Mouse (Mus musculus) erythroblast, embryonic 14.5 days (primary cell): ENCODE results near the gene Csf2rb2. TPM values are rescaled to one million over a fixed set of nuclear protein-coding genes. Genes with fewer than 3 reads are reported as not detected.
"Not testable (repeated sequence)": the region's sequence is repeated elsewhere in the genome, so short reads cannot be mapped to it uniquely, and the experiment has no call there.

Experiments
- H3K27me3 ChIP-seq: 2 replicates; pipeline ENCODE4 v1.6.1; 2012; ENCODE audit warnings: inconsistent platforms; ENCODE audit not compliant: control insufficient read depth
- H3K36me3 ChIP-seq: 2 replicates; pipeline ENCODE4 v1.6.1; 2012; ENCODE audit warnings: mild to moderate bottlenecking, inconsistent platforms; ENCODE audit not compliant: control insufficient read depth
- H3K4me1 ChIP-seq: 2 replicates; pipeline ENCODE4 v1.6.1; 2012; ENCODE audit warnings: inconsistent platforms; ENCODE audit not compliant: control insufficient read depth
- H3K4me3 ChIP-seq: replicated peaks from 2 replicates; pipeline ENCODE3; 2012; ENCODE audit warnings: moderate library complexity, mild to moderate bottlenecking, inconsistent platforms
- H3K9me3 ChIP-seq: 2 replicates; pipeline ENCODE4 v1.6.1; 2012; ENCODE audit warnings: low read length, inconsistent platforms, mixed read lengths; ENCODE audit not compliant: control insufficient read depth
- GATA1 ChIP-seq: IDR thresholded peaks from 2 replicates; pipeline ENCODE4 v1.6.1; 2012; ENCODE audit warnings: low read length, inconsistent platforms, mixed read lengths
- TAL1 ChIP-seq: IDR thresholded peaks from 3 replicates; pipeline ENCODE4 v1.6.1; 2012; ENCODE audit warnings: low read length, inconsistent platforms, mixed read lengths
- polyA plus RNA-seq: library from polyadenylated mRNA; stranded (reverse); fragments of >175 nt; gene quantifications from 2 replicates; pipeline ENCODE4 v1.2.3, GENCODE M21; 2012

Gene Csf2rb2
- polyA plus RNA-seq, 1 experiment, result 0.19 TPM

DNA sequence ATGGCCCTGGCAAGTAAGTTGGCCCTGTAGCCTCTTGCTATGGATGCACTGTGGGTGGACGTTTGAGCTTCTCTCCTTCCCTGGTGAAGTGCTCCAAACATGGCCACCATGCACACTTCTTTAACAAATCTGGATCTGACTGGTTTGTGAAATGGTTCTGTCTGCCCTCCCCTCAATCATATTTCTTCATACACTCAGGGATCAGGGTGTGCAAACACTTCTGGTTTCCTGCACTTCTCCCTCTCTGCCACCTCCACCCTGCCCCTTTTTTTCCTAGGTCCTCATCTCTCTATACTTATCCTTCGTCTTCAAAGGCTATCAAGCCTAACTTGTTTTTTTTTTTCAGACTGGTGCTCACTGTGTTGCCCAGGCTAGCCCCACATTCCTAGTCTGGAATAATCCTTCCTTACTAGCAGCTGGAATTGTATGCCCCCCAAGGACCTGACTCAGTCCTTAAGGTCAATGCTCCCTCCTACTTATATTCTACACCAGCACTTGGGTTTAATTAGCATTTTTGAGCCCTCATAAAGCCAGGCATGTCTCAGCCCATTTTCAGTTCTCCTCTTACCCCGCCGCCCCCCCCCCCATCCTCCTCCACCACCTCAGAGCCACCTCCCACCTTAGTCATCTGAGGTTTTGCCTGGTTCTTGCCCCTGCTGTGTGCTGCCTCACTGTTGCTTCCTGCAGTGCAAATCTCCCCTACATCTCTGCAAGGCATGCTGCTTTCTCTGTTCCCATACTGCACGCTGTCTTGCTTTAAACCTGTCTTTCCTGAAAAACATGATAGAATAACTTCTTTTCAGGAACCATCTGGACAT, 26.2 kb upstream of the Csf2rb2 start:
- no peak overlapping the region for H3K4me3 ChIP-seq
- peaks cover 2% of the 10 kb centered on the region for H3K4me1 ChIP-seq
- H3K27me3 ChIP-seq, result no peaks in the 10 kb centered on the region
- no peaks in the 10 kb centered on the region for H3K9me3 ChIP-seq
- no peak for TF ChIP-seq TAL1
- no peak for TF ChIP-seq GATA1
- no peaks in the 10 kb centered on the region for H3K36me3 ChIP-seq

DNA sequence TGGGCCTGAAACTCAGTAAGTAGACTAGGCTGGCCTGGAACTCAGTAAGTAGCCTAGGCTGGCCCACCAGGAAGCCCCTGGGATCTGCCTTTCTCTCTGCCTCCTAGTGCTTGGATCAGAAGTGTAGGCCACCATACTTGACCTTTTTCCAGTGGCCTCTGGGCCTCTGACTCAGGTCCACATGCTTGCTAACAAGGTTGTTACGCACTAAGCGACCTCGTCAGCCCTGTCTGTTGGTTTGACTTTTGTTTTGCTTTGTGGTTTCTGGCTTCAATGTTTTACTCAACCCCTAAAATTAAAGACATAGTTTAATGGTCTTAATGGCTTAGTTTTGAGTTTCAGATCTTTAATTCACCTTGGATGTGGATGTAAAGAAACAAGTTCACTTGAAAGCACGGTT, 25.2 kb upstream of the Csf2rb2 start:
- Histone ChIP-seq H3K9me3 (no peaks in the 10 kb centered on the region), H3K4me3 (no peak overlapping the region), H3K27me3 (peaks cover under 1% of the 10 kb centered on the region), H3K36me3 (no peaks in the 10 kb centered on the region), H3K4me1 (peaks cover 2% of the 10 kb centered on the region)
- TF ChIP-seq GATA1, result no peak

DNA sequence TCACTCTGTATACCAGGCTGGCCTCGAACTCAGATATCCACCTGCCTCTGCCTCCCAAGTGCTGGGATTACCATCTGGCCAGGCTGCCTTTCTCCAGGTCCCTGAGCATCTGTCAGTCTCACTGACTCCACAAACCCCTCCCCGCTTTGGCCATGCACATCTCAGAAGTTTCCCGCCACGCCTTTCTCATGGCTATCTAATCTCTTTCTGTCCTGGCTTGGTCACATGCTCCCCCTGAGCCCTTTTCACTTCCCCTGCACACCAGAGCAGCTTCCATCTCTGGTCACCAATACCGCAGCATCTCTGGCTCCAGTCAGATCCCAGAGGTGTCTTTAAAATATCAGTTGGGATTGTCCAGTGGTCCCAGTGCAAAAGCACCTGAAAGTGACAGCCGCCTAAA, 24.5 kb upstream of the Csf2rb2 start:
- H3K4me1 ChIP-seq, H3K9me3 ChIP-seq, H3K36me3 ChIP-seq, H3K4me3 ChIP-seq, H3K27me3 ChIP-seq: not testable (repeated sequence)

DNA sequence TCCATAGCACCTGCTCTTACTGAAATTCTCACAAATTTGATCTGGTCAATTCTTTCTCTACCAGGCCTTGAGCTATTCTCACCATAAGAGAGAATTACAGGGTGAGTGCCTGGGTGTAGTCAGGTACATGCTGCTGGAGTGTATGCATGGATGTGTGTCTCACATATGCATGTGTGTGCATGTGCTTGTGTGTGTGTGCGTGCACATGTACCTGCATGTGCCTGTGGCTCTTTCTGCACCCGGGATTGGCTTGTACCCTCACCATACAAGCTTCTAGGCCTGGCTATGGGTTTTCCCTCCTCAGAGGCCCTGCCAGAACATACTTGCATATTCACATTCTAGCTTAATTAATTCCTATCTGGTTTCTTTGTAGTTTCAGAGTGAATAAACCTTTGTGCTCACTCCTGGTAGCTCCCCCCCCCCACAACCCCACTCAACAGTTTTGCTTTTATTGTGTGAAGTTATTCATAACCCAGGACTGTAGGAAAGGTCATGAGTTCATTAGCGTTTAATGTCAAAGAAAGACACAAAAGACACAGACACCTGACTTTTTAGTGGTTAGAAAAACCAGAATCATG, 23.1 kb upstream of the Csf2rb2 start:
- Histone ChIP-seq H3K9me3 (no peaks in the 10 kb centered on the region), H3K27me3 (peaks cover 3% of the 10 kb centered on the region), H3K4me1 (peaks cover 2% of the 10 kb centered on the region), H3K4me3 (no peak overlapping the region), H3K36me3 (no peaks in the 10 kb centered on the region)
- TF ChIP-seq TAL1, result no peak
- TF ChIP-seq GATA1, result no peak

DNA sequence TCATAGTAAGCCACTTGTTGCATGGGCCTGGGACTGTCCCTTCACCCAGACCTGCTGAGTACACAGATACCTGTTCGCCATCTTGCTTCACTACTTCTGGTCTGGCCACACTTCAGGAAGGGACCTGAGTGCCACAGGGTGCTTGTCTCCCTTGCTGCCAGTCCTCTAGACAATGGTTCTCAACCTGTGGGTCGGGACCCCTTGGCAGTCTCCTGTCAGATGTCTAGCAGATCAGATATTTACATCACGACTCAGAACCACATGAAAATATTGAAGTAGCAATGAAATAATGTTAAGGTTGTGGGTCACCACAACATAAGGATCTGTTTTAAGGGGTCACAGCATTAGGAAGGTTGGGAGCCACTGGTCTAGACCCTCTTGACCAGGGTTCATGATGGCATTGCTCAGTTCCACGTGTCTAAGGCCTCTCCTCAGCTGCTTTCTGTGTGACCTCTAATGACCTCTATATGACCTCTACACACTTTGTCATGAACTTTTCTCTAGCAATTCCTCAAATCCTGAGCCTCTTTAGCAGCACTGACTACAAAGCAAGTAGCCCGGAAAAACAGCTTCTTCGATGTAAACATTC, 22.3 kb upstream of the Csf2rb2 start:
- H3K36me3 ChIP-seq, H3K9me3 ChIP-seq, H3K4me3 ChIP-seq, H3K27me3 ChIP-seq, H3K4me1 ChIP-seq: not testable (repeated sequence)

DNA sequence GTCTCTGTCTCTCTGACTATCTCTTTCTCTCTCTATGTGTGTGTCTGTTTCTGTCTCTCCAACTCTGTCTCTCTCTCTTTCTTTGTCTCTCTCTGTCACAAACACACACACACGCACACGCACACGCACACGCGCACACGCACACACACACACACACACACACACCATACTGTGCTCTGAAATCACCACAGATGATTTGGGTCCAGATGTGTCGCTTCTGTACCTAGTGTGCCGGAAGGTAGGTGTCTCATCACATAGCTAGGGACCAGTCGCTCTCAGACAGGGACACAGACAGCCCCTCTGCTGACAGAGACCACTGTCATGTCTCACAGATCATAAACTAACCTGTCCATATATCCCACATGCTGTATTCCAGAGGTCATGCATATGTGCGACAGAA, 21.2 kb upstream of the Csf2rb2 start:
- no peaks in the 10 kb centered on the region for H3K9me3 ChIP-seq
- H3K4me1 ChIP-seq, result peaks cover 2% of the 10 kb centered on the region
- H3K36me3 ChIP-seq, result no peaks in the 10 kb centered on the region
- H3K27me3 ChIP-seq, result peaks cover 3% of the 10 kb centered on the region
- TF ChIP-seq TAL1, result no peak
- TF ChIP-seq GATA1, result no peak
- H3K4me3 ChIP-seq, result no peak overlapping the region

DNA sequence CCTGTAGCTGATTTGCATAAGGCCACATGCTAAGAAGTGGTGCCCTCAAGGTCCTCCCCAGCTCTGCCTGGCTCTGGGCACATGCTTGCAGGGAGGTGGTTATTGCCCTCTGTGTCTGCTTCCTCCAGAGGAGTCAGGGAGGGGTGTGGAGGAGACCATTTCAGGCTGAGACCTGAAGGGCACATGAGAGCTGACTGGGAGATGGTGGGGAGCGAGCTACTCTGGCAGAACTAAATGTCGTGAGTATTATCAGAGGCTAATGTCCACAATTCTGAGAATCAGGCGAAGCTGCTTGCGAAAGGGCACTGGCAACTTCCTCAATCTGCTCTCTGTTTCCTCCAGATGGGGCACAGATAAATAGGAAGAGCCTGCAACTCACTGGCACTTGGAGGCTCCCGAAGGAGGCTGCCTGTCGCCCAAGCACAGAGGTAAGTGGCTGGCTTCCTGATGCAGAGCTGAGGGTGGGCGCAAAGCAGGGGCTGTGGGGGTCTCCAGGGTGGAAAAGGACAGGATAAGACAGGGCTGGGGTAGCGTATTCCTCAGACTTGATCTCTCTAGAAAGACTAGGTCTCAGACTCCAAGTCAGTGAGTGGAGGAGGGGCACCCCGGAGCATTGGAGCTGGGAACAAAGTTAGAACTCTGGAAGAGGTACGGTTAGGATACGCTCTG, 20.3 kb upstream of the Csf2rb2 start, which contains the start of gene Csf2rb:
Gene Csf2rb, plus strand, starts transcription at position 82 of the 669 bp plus-strand sequence.
- H3K4me3 ChIP-seq, result no peak within 1 kb of the TSS
- no peak for TF ChIP-seq GATA1
- no peak for TF ChIP-seq TAL1
- peaks cover 4% of the 10 kb centered on the region for H3K27me3 ChIP-seq
- H3K4me1 ChIP-seq, result peaks cover 2% of the 10 kb centered on the region
- no peaks in the 10 kb centered on the region for H3K9me3 ChIP-seq
- no peaks in the 10 kb centered on the region for H3K36me3 ChIP-seq

DNA sequence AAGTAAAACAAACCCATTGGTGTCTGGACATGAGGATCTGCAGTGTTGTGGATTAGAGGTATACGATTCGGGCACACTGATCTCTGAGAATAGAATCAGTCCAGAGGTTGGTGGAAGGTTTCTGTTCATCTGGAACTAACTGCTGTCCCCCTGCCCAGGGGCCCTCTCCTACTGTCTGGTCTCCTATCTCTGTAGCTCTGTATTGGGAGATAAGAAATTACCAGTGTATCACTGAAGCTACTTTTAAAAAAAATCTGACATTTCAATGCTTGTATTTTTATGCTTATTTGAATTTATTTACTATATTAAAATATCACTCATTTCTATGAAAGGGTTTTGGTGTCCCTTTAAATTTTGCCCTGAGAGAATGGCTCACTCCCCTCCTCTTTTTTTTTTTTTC, 18.8 kb upstream of the Csf2rb2 start:
- Histone ChIP-seq H3K9me3 (no peaks in the 10 kb centered on the region), H3K4me3 (no peak overlapping the region), H3K27me3 (peaks cover 6% of the 10 kb centered on the region), H3K36me3 (no peaks in the 10 kb centered on the region), H3K4me1 (no peaks in the 10 kb centered on the region; the same call in 1 of the 2 replicates)
- TF ChIP-seq GATA1 (no peak), TAL1 (no peak)

DNA sequence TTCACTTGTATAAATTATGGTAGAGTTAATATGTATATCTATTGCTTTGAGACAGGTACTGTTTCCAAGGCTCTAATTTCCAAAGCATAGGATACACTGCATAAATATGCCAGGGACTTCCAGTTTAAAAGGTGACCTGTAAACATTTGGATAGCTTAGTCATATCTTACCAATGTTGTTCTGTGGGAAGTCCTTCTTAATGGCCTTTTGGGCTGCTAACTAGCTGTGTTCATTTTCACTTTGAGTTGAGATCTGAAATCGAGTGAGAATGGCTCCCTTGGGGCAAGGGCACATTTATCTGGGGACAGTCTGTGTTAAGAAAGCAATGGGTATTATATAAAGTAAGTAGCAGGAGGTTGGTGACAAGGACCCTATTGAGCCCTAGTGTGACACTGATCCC, 17.8 kb upstream of the Csf2rb2 start:
- Histone ChIP-seq H3K27me3 (peaks cover 6% of the 10 kb centered on the region), H3K4me1 (peaks cover 4% of the 10 kb centered on the region), H3K4me3 (no peak overlapping the region), H3K9me3 (no peaks in the 10 kb centered on the region), H3K36me3 (no peaks in the 10 kb centered on the region)
- no peak for TF ChIP-seq TAL1
- no peak for TF ChIP-seq GATA1
